Mouse (Mus musculus): ENCODE measurements around the gene Rab39. TPM values are rescaled to one million over a fixed set of nuclear protein-coding genes. Genes with fewer than 3 reads are reported as not detected.

The Rab39 gene
- 1.8 TPM in 2 replicates for polyA plus RNA-seq (2012; rRNA removed)

- Histone ChIP-seq H3K27me3 (ENCODE audit: control insufficient read depth, insufficient read depth, low read length) (no peaks in the 10 kb centered on the region), H3K4me1 (ENCODE audit: control insufficient read depth, insufficient read depth, insufficient read length) (no peaks in the 10 kb centered on the region), H3K27ac (ENCODE audit: insufficient read depth, low read length) (peak within 1 kb of the TSS; percentile 78), H3K4me3 (ENCODE audit: extremely low read depth, insufficient read depth, insufficient read length) (peak within 1 kb of the TSS; percentile 78), H3K36me3 (ENCODE audit: control insufficient read depth, insufficient read depth, low read length) (no peaks in the 10 kb centered on the region)
- under 1% methylated on average over 49 of the region's 49 CpGs for WGBS
- DNase-seq (ENCODE audit: low read depth in 1 of 2, low spot score in 2 of 2), result peak; percentile 85 to 89
- no peak; the same call in 1 of the 2 replicates for TF ChIP-seq POLR2A (IDR thresholded peaks at IDR 0.05; ENCODE audit: low read depth, low read length)
- no peak for TF ChIP-seq CTCF (IDR thresholded peaks at IDR 0.05; ENCODE audit: extremely low read depth, insufficient read depth, insufficient read length, insufficient replicate concordance)
Measured at GRCm38 (mm10) chr9:53705992-53706696, at the start of gene Rab39. Gene Rab39 (minus strand): TSS chr9:53706232.

GRCm38 (mm10) chr9:53754801-53755200 lies 48.8 kb upstream of the Rab39 start:
- no peak overlapping the region for H3K4me3 ChIP-seq (ENCODE audit: extremely low read depth, insufficient read depth, insufficient read length)
- H3K27ac ChIP-seq (ENCODE audit: insufficient read depth, low read length), result no peak overlapping the region
- H3K4me1 ChIP-seq (ENCODE audit: control insufficient read depth, insufficient read depth, insufficient read length), result no peaks in the 10 kb centered on the region
- DNase-seq (ENCODE audit: low read depth in 1 of 2, low spot score in 2 of 2), result no peak
- H3K27me3 ChIP-seq (ENCODE audit: control insufficient read depth, insufficient read depth, low read length), result peaks cover 1% of the 10 kb centered on the region; the same call in 1 of the 2 replicates
- TF ChIP-seq POLR2A (IDR thresholded peaks at IDR 0.05; ENCODE audit: low read depth, low read length) (no peak), CTCF (IDR thresholded peaks at IDR 0.05; ENCODE audit: extremely low read depth, insufficient read depth, insufficient read length, insufficient replicate concordance) (no peak)
- H3K36me3 ChIP-seq (ENCODE audit: control insufficient read depth, insufficient read depth, low read length), result no peaks in the 10 kb centered on the region

- no peak overlapping the region for H3K27ac ChIP-seq (ENCODE audit: insufficient read depth, low read length)
- no peak for DNase-seq (ENCODE audit: low read depth in 1 of 2, low spot score in 2 of 2)
- H3K36me3 ChIP-seq (ENCODE audit: control insufficient read depth, insufficient read depth, low read length), result no peaks in the 10 kb centered on the region
- 48% methylated on average over 5 of the region's 5 CpGs for WGBS
- TF ChIP-seq POLR2A (IDR thresholded peaks at IDR 0.05; ENCODE audit: low read depth, low read length) (no peak), CTCF (IDR thresholded peaks at IDR 0.05; ENCODE audit: extremely low read depth, insufficient read depth, insufficient read length, insufficient replicate concordance) (no peak)
- no peak overlapping the region for H3K4me3 ChIP-seq (ENCODE audit: extremely low read depth, insufficient read depth, insufficient read length)
- H3K4me1 ChIP-seq (ENCODE audit: control insufficient read depth, insufficient read depth, insufficient read length), result no peaks in the 10 kb centered on the region
- peaks cover 1% of the 10 kb centered on the region; the same call in 1 of the 2 replicates for H3K27me3 ChIP-seq (ENCODE audit: control insufficient read depth, insufficient read depth, low read length)
Measured at GRCm38 (mm10) chr9:53750899-53751298, 44.9 kb upstream of the Rab39 start.

GRCm38 (mm10) chr9:53750411-53750810 lies 44.4 kb upstream of the Rab39 start:
- Histone ChIP-seq H3K4me1 (ENCODE audit: control insufficient read depth, insufficient read depth, insufficient read length) (no peaks in the 10 kb centered on the region), H3K36me3 (ENCODE audit: control insufficient read depth, insufficient read depth, low read length) (no peaks in the 10 kb centered on the region), H3K27me3 (ENCODE audit: control insufficient read depth, insufficient read depth, low read length) (peaks cover under 1% of the 10 kb centered on the region; the same call in 1 of the 2 replicates), H3K27ac (ENCODE audit: insufficient read depth, low read length) (no peak overlapping the region), H3K4me3 (ENCODE audit: extremely low read depth, insufficient read depth, insufficient read length) (no peak overlapping the region)
- DNase-seq (ENCODE audit: low read depth in 1 of 2, low spot score in 2 of 2), result no peak
- WGBS, result 88% methylated on average over 13 of the region's 13 CpGs
- no peak for TF ChIP-seq CTCF (IDR thresholded peaks at IDR 0.05; ENCODE audit: extremely low read depth, insufficient read depth, insufficient read length, insufficient replicate concordance)
- no peak for TF ChIP-seq POLR2A (IDR thresholded peaks at IDR 0.05; ENCODE audit: low read depth, low read length)

- no peak overlapping the region for H3K4me3 ChIP-seq (ENCODE audit: extremely low read depth, insufficient read depth, insufficient read length)
- DNase-seq (ENCODE audit: low read depth in 1 of 2, low spot score in 2 of 2), result no peak
- TF ChIP-seq CTCF (IDR thresholded peaks at IDR 0.05; ENCODE audit: extremely low read depth, insufficient read depth, insufficient read length, insufficient replicate concordance) (no peak), POLR2A (IDR thresholded peaks at IDR 0.05; ENCODE audit: low read depth, low read length) (no peak)
- no peaks in the 10 kb centered on the region for H3K27me3 ChIP-seq (ENCODE audit: control insufficient read depth, insufficient read depth, low read length)
- H3K4me1 ChIP-seq (ENCODE audit: control insufficient read depth, insufficient read depth, insufficient read length), result no peaks in the 10 kb centered on the region
- no peaks in the 10 kb centered on the region for H3K36me3 ChIP-seq (ENCODE audit: control insufficient read depth, insufficient read depth, low read length)
- WGBS, result 24% methylated on average over 3 of the region's 3 CpGs
- no peak overlapping the region for H3K27ac ChIP-seq (ENCODE audit: insufficient read depth, low read length)
Measured at GRCm38 (mm10) chr9:53740829-53741404, 34.9 kb upstream of the Rab39 start.

GRCm38 (mm10) chr9:53705491-53705991 lies 491 bp downstream of the Rab39 start:
- WGBS, result 2% methylated on average over 28 of the region's 28 CpGs
- H3K27ac ChIP-seq (ENCODE audit: insufficient read depth, low read length), result peak overlapping the region; percentile 78
- H3K4me3 ChIP-seq (ENCODE audit: extremely low read depth, insufficient read depth, insufficient read length), result peak overlapping the region; percentile 78
- no peak for TF ChIP-seq POLR2A (IDR thresholded peaks at IDR 0.05; ENCODE audit: low read depth, low read length)
- no peak for TF ChIP-seq CTCF (IDR thresholded peaks at IDR 0.05; ENCODE audit: extremely low read depth, insufficient read depth, insufficient read length, insufficient replicate concordance)
- peak; percentile 40 to 76 for DNase-seq (ENCODE audit: low read depth in 1 of 2, low spot score in 2 of 2)
- H3K36me3 ChIP-seq (ENCODE audit: control insufficient read depth, insufficient read depth, low read length), result no peaks in the 10 kb centered on the region
- H3K27me3 ChIP-seq (ENCODE audit: control insufficient read depth, insufficient read depth, low read length), result no peaks in the 10 kb centered on the region
- H3K4me1 ChIP-seq (ENCODE audit: control insufficient read depth, insufficient read depth, insufficient read length), result no peaks in the 10 kb centered on the region; the same call in 1 of the 2 replicates
